Mouse (Mus musculus): Measurements from ENCODE around the gene Mta2.
"Not testable (repeated sequence)": the region's sequence is repeated elsewhere in the genome, so short reads cannot be mapped to it uniquely, and the experiment has no call there.

The Mta2 gene

GRCm38 (mm10) chr19:8967373-8967743 is 25.7 kb downstream of the Mta2 start:
- DNase-seq (ENCODE audit: low read depth): no peak

GRCm38 (mm10) chr19:8967893-8968292 is 26.2 kb downstream of the Mta2 start:
- peak; percentile 41 for DNase-seq (ENCODE audit: low read depth)

- not testable (repeated sequence) for DNase-seq (ENCODE audit: low read depth)
Observed at GRCm38 (mm10) chr19:8972491-8972890, 30.8 kb downstream of the Mta2 start.

GRCm38 (mm10) chr19:8974638-8975037 is 33.0 kb downstream of the Mta2 start:
- DNase-seq (ENCODE audit: low read depth): no peak

GRCm38 (mm10) chr19:8975491-8975890 is 33.8 kb downstream of the Mta2 start:
- DNase-seq (ENCODE audit: low read depth): no peak

GRCm38 (mm10) chr19:8976535-8976934 is 34.9 kb downstream of the Mta2 start:
- DNase-seq (ENCODE audit: low read depth): peak; percentile 85

- no peak for DNase-seq (ENCODE audit: low read depth)
Observed at GRCm38 (mm10) chr19:8980771-8981170, 39.1 kb downstream of the Mta2 start.

- no peak for DNase-seq (ENCODE audit: low read depth)
Observed at GRCm38 (mm10) chr19:8981450-8982168, 39.9 kb downstream of the Mta2 start.

- no peak for DNase-seq (ENCODE audit: low read depth)
Observed at GRCm38 (mm10) chr19:8982303-8983149, 40.9 kb downstream of the Mta2 start.

GRCm38 (mm10) chr19:8983150-8983650 is 41.5 kb downstream of the Mta2 start:
- peak; percentile 46 for DNase-seq (ENCODE audit: low read depth)

- peak; percentile 99 for DNase-seq (ENCODE audit: low read depth)
Observed at GRCm38 (mm10) chr19:8984255-8984868, 42.7 kb downstream of the Mta2 start.

- no peak for DNase-seq (ENCODE audit: low read depth)
Observed at GRCm38 (mm10) chr19:8985891-8986290, 44.2 kb downstream of the Mta2 start.

- no peak for DNase-seq (ENCODE audit: low read depth)
Observed at GRCm38 (mm10) chr19:8987816-8988215, 46.1 kb downstream of the Mta2 start.

GRCm38 (mm10) chr19:8988346-8989065 is 46.8 kb downstream of the Mta2 start:
- DNase-seq (ENCODE audit: low read depth): no peak

- peak; percentile 61 for DNase-seq (ENCODE audit: low read depth)
Observed at GRCm38 (mm10) chr19:8989066-8989566, 47.4 kb downstream of the Mta2 start, which contains the start of gene Ahnak. Ahnak (plus strand) TSS chr19:8989284.

- peak; percentile 70 for DNase-seq (ENCODE audit: low read depth)
Observed at GRCm38 (mm10) chr19:8989567-8990431, 48.1 kb downstream of the Mta2 start.

GRCm38 (mm10) chr19:8990432-8991102 is 48.9 kb downstream of the Mta2 start:
- peak; percentile 56 for DNase-seq (ENCODE audit: low read depth)

GRCm38 (mm10) chr19:8991245-8991870 is 49.7 kb downstream of the Mta2 start:
- DNase-seq (ENCODE audit: low read depth): peak; percentile 35

GRCm38 (mm10) chr19:8991871-8992735 is 50.4 kb downstream of the Mta2 start:
- DNase-seq (ENCODE audit: low read depth): peak; percentile 24

Data from naive thymus-derived CD4-positive, alpha-beta T cell, adult 2 months (primary cell).